Mouse (Mus musculus) forebrain, embryonic 13.5 days (tissue): ENCODE results near the gene Gm17428. TPM values are rescaled to one million over a fixed set of nuclear protein-coding genes. Genes with fewer than 3 reads are reported as not detected.

Experiments used
- ATAC-seq: fragments of 200-750 bp; cut with Nextera tagmentation; 2 replicates; pipeline ENCODE4 v1.8.0; 2017
- H3K27ac ChIP-seq: fragments of 300-500 bp; sonication (generic); 2 replicates; pipeline ENCODE4 v1.5.1; 2015; ENCODE audit warnings: inconsistent platforms, mild to moderate bottlenecking, moderate library complexity
- H3K27me3 ChIP-seq: fragments of 300-500 bp; sonication (generic); 2 replicates; pipeline ENCODE4 v1.6.1; 2015; ENCODE audit warnings: mild to moderate bottlenecking, inconsistent platforms
- H3K36me3 ChIP-seq: fragments of 300-500 bp; sonication (generic); 2 replicates; pipeline ENCODE4 v1.6.1; 2015; ENCODE audit warnings: mild to moderate bottlenecking, inconsistent platforms; ENCODE audit not compliant: poor library complexity, severe bottlenecking
- H3K4me1 ChIP-seq: fragments of 300-500 bp; sonication (generic); 2 replicates; pipeline ENCODE4 v1.6.1; 2015; ENCODE audit warnings: inconsistent platforms
- H3K4me2 ChIP-seq: fragments of 300-500 bp; sonication (generic); 2 replicates; pipeline ENCODE4 v1.6.1; 2015; ENCODE audit warnings: inconsistent platforms, mild to moderate bottlenecking, moderate library complexity
- H3K4me3 ChIP-seq: fragments of 300-500 bp; sonication (generic); 2 replicates; pipeline ENCODE4 v1.5.1; 2015; ENCODE audit warnings: mild to moderate bottlenecking, inconsistent platforms
- H3K9ac ChIP-seq: fragments of 300-500 bp; sonication (generic); 2 replicates; pipeline ENCODE4 v1.6.1; 2015; ENCODE audit warnings: mild to moderate bottlenecking, inconsistent platforms
- H3K9me3 ChIP-seq: fragments of 300-500 bp; sonication (generic); replicated peaks from 2 replicates; pipeline ENCODE4 v1.6.1; 2016; ENCODE audit warnings: inconsistent platforms
- WGBS: fragments of 180-500 bp; shearing (Covaris S2); methylation state at CpG from one replicate; pipeline ENCODE4 v1.1.7; 2015; 5-methylcytosine and 5-hydroxymethylcytosine counted together
- polyA plus RNA-seq: library from polyadenylated mRNA; unstranded; fragments of >200 nt; fragmentation: Nextera tagmentation; extraction: Ambion mirVana; gene quantifications from 2 replicates; pipeline ENCODE4 v1.2.1, GENCODE M21; 2015

Gm17428 gene
- not detected in 2 replicates for polyA plus RNA-seq

DNA sequence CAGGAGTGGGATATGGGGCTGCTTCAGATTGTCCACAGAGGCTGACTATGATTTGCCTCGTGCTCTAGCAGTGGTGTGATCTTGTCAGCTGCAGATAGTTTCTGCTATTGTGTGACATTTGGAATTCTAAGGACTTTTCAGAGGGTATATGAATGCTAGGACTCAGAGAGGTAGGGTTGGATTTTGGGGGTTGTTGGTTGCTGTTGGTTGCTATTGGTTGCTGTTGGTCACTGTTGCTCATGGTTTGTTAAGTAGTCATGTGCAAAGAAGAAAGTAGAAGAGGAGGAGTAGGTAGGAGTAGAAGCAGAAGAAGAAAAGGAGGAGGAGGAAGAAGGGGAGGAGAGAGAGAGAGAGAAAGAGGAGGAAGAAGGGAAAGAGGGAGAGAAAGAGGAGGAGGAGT is at the start of gene Gm17428:
Gm17428 (plus strand) TSS at position 301 of the 400 bp plus-strand sequence.
- ATAC-seq, result no peak
- no peak within 1 kb of the TSS for H3K9ac ChIP-seq
- no peaks in the 10 kb centered on the region for H3K27me3 ChIP-seq
- no peak within 1 kb of the TSS for H3K4me2 ChIP-seq
- H3K36me3 ChIP-seq, result no peaks in the 10 kb centered on the region
- H3K4me1 ChIP-seq, result peaks cover 15% of the 10 kb centered on the region
- 73% methylated on average over 1 of the region's 1 CpGs for WGBS
- no peak within 1 kb of the TSS for H3K4me3 ChIP-seq
- no peaks in the 10 kb centered on the region for H3K9me3 ChIP-seq
- no peak within 1 kb of the TSS for H3K27ac ChIP-seq

DNA sequence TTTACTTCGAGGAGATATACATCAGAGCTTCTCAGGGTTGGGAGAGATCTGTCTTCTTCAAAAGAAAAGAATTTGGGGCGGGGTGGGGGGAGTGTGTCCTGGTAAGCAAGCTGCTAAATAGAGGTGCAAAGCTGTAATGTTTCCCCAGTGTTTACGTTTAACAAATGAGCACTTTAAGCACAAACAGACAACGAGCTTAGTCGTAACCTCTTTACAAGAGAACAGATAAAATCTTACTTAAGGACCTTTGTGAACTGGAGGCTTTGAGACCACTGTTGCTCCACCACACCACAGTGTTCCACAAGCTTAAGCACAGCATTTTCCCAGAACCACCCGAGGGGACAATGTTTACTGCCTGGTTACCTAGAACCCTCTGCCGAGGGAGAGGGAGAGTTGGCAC is 49.4 kb upstream of the Gm17428 start:
- no peak for ATAC-seq
- 11% methylated on average over 7 of the region's 7 CpGs for WGBS

DNA sequence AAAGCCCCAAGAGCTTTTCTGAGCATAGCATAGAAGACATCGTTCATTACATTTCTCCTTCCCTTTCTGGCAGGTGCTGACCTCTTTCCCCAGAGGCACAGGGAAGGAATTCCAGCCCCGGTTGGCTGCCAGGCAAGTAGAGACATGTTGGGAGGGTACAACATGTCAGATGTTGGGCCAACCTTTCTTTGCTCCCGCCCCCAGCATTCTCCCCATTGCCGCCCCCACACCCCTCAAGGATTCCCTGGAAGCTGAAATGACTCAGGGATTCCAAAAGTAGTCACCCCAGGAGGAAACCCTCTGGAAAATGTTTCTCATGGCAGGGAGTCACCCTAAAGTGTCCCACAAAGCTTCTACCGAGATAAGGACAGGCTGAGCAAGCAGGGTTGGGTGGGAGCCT is 46.9 kb upstream of the Gm17428 start:
- WGBS, result 86% methylated on average over 5 of the region's 5 CpGs
- Histone ChIP-seq H3K9me3 (no peaks in the 10 kb centered on the region), H3K27ac (no peak overlapping the region), H3K4me1 (peaks cover 35% of the 10 kb centered on the region), H3K27me3 (no peaks in the 10 kb centered on the region), H3K4me2 (no peak overlapping the region), H3K36me3 (no peaks in the 10 kb centered on the region), H3K4me3 (no peak overlapping the region), H3K9ac (no peak overlapping the region)
- ATAC-seq, result no peak

More for the DNA sequence above, 49.4 kb upstream of the Gm17428 start:
- Histone ChIP-seq H3K4me2 (peak overlapping the region; percentile 93), H3K9ac (peak overlapping the region; percentile 86), H3K4me1 (peaks cover 45% of the 10 kb centered on the region), H3K27ac (peak overlapping the region; percentile 98), H3K4me3 (peak overlapping the region; percentile 58), H3K36me3 (peaks cover 5% of the 10 kb centered on the region; the same call in 1 of the 2 replicates), H3K9me3 (no peaks in the 10 kb centered on the region), H3K27me3 (no peaks in the 10 kb centered on the region)

- H3K4me3 ChIP-seq, result no peak overlapping the region
- 25% methylated on average over 2 of the region's 2 CpGs for WGBS
- no peak overlapping the region for H3K4me2 ChIP-seq
- H3K27ac ChIP-seq, result no peak overlapping the region
- H3K27me3 ChIP-seq, result no peaks in the 10 kb centered on the region
- no peak overlapping the region for H3K9ac ChIP-seq
- H3K4me1 ChIP-seq, result peaks cover 30% of the 10 kb centered on the region
- H3K9me3 ChIP-seq, result no peaks in the 10 kb centered on the region
- H3K36me3 ChIP-seq, result no peaks in the 10 kb centered on the region
- ATAC-seq, result no peak
Measured at GRCm38 (mm10) chr14:54930431-54930830, 46.3 kb upstream of the Gm17428 start.

GRCm38 (mm10) chr14:54932645-54933150 is 44.0 kb upstream of the Gm17428 start, which contains the start of gene Il25:
Gene Il25, plus strand, starts transcription at chr14:54932695.
- 37% methylated on average over 6 of the region's 6 CpGs for WGBS
- H3K9ac ChIP-seq, result no peak within 1 kb of the TSS
- no peaks in the 10 kb centered on the region for H3K27me3 ChIP-seq
- no peak within 1 kb of the TSS; the same call in 1 of the 2 replicates for H3K27ac ChIP-seq
- no peaks in the 10 kb centered on the region for H3K9me3 ChIP-seq
- ATAC-seq, result no peak
- H3K4me1 ChIP-seq, result peaks cover 24% of the 10 kb centered on the region
- H3K36me3 ChIP-seq, result no peaks in the 10 kb centered on the region
- no peak within 1 kb of the TSS for H3K4me2 ChIP-seq
- no peak within 1 kb of the TSS for H3K4me3 ChIP-seq

DNA sequence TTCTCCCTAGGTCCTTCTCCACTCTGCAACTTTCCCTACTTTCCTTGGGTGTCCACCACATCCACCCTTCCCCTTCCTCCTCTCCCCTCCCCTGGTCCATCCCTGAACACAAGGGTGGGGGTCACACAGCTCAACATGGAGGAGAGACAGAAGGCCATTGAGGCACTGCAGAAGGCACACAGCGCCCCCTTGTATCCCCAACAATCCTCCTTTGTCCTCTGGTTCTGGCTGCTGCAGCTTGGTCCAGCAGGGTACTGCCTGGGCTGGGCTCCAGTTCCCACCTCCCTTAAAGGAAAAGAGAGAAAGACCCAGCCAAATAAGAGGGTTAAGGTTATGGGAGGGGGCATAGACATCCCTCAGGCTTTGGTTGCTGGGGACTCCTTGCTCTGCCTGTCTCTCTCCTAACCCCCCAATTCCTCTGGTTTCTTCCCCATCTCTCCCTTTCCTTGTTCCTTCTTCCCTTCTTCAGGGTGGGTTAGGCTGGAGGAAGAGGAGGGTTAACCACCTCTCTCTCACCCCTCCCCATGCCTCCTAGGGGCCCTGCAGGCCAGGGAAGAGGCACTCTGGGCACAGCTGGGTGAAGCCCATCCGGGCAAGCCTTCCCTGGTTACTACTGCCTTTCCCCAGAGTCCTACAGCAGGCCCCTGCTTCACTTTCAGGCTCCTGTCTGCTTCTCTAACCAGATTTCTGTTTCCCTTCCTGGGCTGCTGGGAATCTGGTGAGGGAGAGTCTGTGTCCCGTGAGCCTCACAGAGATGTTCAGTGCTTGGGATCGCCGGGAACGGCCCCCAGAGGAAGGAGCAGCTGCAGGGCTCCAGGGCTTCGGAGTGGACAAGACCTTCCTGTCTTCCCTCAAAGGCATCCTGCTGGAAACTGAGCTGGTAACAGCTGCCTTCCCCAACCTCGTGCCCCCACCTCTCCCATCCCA is 40.6 kb upstream of the Gm17428 start, which contains the start of gene Cmtm5:
Cmtm5 (plus strand) TSS at position 358 of the 927 bp plus-strand sequence.
- Histone ChIP-seq H3K27ac (no peak within 1 kb of the TSS), H3K9ac (peak within 1 kb of the TSS; percentile 21; the same call in 1 of the 2 replicates), H3K9me3 (no peaks in the 10 kb centered on the region), H3K4me3 (no peak within 1 kb of the TSS), H3K4me2 (no peak within 1 kb of the TSS), H3K36me3 (no peaks in the 10 kb centered on the region), H3K4me1 (peaks cover 16% of the 10 kb centered on the region), H3K27me3 (no peaks in the 10 kb centered on the region)
- ATAC-seq, result peak; percentile 51; the same call in 1 of the 2 replicates
- 46% methylated on average over 8 of the region's 8 CpGs for WGBS

- peaks cover 16% of the 10 kb centered on the region for H3K4me1 ChIP-seq
- no peak overlapping the region for H3K4me2 ChIP-seq
Measured at GRCm38 (mm10) chr14:54936831-54937160, 39.9 kb upstream of the Gm17428 start.

DNA sequence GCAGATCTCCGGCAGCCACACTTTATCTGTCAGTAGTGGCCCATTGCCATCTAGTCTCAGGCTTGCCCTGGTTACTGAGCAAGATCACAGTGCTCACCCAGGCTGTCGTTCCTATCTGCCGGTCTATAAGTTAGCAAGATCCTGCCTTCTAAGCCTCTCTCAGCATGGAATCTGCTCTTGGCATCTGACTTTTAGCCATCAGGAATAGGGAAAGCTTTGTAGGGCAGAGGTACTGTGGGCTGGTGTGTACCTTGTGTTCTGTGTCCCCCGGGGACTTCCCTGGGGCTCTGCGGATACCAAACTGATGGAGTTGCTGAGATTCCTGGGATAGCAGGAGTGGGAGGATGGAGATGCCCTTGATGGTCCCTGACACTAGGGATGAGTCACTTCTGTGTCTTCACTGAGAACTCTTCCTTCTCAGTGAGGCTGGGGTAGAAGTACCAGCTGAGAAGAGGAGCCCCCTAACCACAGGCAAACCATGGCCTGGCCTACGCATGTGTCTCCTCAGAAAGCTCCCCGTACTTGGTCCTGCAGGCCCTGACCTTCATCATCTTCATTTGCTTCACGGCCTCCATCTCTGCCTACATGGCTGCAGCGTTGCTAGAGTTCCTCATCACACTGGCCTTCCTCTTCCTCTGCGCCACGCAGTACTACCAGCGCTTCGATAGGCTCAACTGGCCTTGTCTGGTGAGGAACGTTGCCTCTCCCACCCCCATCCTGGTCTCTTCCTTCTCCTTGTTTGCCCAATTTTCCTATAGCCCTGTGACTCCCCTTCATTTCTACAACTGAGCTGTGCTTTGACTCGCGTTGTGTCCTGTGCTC is 39.2 kb upstream of the Gm17428 start:
- H3K4me2 ChIP-seq, result no peak overlapping the region
- no peak for ATAC-seq
- peaks cover 16% of the 10 kb centered on the region for H3K4me1 ChIP-seq
- H3K4me3 ChIP-seq, result no peak overlapping the region
- no peak overlapping the region for H3K9ac ChIP-seq
- H3K36me3 ChIP-seq, result no peaks in the 10 kb centered on the region
- H3K27me3 ChIP-seq, result no peaks in the 10 kb centered on the region
- no peak overlapping the region for H3K27ac ChIP-seq
- 93% methylated on average over 16 of the region's 16 CpGs for WGBS
- no peaks in the 10 kb centered on the region for H3K9me3 ChIP-seq

More at GRCm38 (mm10) chr14:54936831-54937160, 39.9 kb upstream of the Gm17428 start:
- ATAC-seq, result no peak
- no peak overlapping the region for H3K4me3 ChIP-seq
- H3K36me3 ChIP-seq, result no peaks in the 10 kb centered on the region
- peak overlapping the region; percentile 21; the same call in 1 of the 2 replicates for H3K9ac ChIP-seq
- H3K27ac ChIP-seq, result no peak overlapping the region
- no peaks in the 10 kb centered on the region for H3K9me3 ChIP-seq
- 75% methylated on average over 6 of the region's 6 CpGs for WGBS
- H3K27me3 ChIP-seq, result no peaks in the 10 kb centered on the region

- ATAC-seq, result no peak
- no peak overlapping the region for H3K27ac ChIP-seq
- H3K36me3 ChIP-seq, result no peaks in the 10 kb centered on the region
- H3K27me3 ChIP-seq, result no peaks in the 10 kb centered on the region
- H3K4me2 ChIP-seq, result no peak overlapping the region
- H3K9me3 ChIP-seq, result no peaks in the 10 kb centered on the region
- H3K4me1 ChIP-seq, result peaks cover 14% of the 10 kb centered on the region
- H3K9ac ChIP-seq, result no peak overlapping the region
- 80% methylated on average over 15 of the region's 15 CpGs for WGBS
- no peak overlapping the region for H3K4me3 ChIP-seq
Measured at GRCm38 (mm10) chr14:54938431-54939219, 38.1 kb upstream of the Gm17428 start.

DNA sequence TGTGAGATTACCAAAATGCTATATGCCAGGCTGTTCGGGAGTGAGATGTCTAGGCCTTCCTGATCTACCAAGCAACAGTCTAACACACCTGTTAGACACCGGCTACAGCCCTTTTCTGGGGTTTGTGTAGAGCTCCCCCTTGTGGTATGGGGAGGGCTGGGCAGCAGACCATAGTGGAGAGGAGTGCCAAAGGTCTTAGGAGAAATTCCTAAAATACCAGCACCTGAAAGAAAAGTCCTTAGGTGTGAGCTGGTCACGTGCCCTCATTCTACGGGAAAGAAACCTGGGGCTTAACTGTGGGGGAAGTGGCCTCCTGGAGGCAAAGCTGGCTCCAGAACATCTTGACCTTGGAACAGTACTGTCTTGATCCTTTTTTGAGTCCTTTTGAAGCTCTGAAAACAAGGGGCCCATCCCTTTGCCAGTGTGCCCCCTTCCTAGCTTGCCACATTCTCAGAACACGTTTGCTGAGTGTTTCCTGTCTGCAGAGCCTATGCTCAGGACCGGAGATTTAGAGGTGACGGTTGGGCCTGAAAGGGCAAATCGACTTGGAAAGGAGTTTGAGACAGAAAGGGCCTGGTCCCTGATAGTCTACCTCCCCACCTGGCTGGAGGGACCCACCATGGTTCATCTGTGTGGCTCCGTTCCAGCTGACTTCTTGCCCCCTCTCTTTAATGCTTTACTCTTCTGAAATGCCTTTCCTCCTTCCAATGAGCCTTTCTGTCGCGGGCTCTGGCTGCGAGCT is 37.1 kb upstream of the Gm17428 start:
- H3K4me1 ChIP-seq, result peaks cover 14% of the 10 kb centered on the region
- WGBS, result 52% methylated on average over 12 of the region's 12 CpGs
- no peak overlapping the region for H3K4me2 ChIP-seq
- ATAC-seq, result peak; percentile 41; the same call in 1 of the 2 replicates
- H3K9me3 ChIP-seq, result no peaks in the 10 kb centered on the region
- no peaks in the 10 kb centered on the region for H3K36me3 ChIP-seq
- no peak overlapping the region for H3K27ac ChIP-seq
- no peak overlapping the region for H3K9ac ChIP-seq
- no peak overlapping the region for H3K4me3 ChIP-seq
- H3K27me3 ChIP-seq, result no peaks in the 10 kb centered on the region

- WGBS, result 91% methylated on average over 3 of the region's 3 CpGs
- Histone ChIP-seq H3K27ac (no peak overlapping the region), H3K9ac (no peak overlapping the region), H3K4me2 (no peak overlapping the region), H3K9me3 (no peaks in the 10 kb centered on the region), H3K4me3 (no peak overlapping the region), H3K36me3 (no peaks in the 10 kb centered on the region), H3K27me3 (no peaks in the 10 kb centered on the region), H3K4me1 (peaks cover 14% of the 10 kb centered on the region)
- ATAC-seq, result no peak
Measured at GRCm38 (mm10) chr14:54940176-54940530, 36.6 kb upstream of the Gm17428 start.
